Mouse (Mus musculus) MEL-GATA-1-ER (cell line): ENCODE data around the gene Galnt14.

ENCODE experiments used
- DNase-seq: peaks from one replicate; pipeline ENCODE4 v3.0.0-alpha.2; 2012; ENCODE audit warnings: low read depth; ENCODE audit errors: extremely low read depth

Galnt14 gene

DNA sequence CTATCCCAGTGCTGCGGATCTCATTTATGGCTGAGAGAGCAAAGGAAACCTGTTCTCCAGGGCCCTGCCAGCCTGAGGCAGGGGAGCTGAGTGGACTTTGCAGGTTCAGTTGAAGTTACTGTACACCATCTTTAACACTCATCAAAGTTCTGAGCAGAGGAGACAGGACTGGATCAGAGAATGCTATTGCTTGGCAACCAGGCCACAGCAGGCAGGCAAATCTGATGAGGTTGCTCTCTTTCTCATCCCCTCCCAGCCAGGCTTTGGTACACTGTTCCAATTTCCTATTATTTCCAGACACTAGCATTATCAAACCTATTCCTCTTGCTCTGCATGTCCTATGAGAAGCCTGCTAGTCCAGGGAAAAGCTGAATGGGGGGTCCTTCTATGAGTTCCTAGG lies 41.3 kb downstream of the Galnt14 start:
- DNase-seq: no peak

DNA sequence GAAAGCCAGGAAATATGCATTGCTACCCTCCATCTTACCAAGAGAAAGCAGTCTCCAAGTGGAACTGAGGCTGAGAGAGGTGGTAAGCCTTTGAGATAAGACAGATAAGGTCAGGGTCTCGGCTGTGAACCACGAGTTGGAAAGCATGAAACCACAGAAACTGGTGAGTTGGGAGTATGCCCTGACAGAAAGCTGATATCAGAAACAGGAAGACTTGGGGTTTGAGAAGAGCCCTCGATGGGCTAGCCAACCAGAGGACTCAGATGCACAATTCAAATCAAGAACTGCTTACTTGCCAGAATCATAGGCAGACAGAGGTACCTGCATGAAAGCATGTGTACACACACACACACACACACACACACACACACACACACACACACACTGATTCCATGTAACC lies 47.0 kb downstream of the Galnt14 start:
- no peak for DNase-seq

DNA sequence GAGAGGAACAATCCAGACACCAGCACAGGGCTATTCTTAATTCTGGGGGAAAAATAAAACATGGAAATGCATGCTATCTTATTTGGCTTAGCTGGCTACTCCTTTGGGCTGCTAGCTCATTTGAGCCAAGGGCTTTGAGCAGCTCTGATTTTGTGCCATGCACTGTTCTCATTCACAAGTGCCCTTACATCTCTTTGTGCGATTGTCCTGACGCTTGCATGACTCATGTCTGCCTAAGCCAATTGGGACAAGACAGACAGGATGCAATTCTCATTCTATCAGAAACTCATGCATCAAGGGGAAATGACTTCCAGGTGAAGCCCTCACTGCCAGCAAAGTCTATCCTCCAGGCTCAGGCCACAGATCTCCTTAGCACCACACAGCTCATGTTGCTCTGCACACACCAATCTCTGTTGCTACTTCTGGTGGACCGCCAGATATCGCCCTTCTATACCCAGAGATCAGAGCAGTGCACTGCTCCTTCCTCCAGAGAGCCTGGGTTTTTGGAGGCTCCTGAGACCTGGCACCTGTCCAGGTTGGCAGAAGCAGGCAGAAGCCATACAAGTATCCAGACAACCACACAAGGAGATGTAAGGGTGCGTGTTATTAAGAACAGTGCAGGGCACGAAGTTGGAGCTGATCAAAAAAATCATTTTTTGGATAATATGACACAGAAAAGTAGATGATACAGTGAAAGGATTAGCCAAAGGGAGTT lies 51.4 kb downstream of the Galnt14 start:
- DNase-seq: no peak

DNA sequence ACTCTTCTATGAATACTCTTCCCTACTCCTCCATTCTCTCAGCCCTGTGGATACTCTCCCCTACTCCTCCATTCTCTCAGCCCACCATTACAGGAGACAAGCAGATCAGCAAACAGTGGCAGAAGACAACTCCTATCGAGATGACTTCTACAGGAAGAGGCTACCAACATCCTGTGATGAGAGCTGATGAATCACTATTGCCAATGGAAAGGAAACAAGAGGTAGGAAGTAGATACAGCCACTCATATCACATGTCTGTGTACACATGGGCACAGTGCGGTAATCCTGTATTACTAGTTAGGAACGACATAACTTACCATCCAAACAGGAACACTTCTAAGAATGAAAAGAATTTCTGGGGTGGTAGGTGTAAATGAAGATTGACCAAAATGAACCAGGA lies 53.9 kb downstream of the Galnt14 start:
- no peak for DNase-seq

DNA sequence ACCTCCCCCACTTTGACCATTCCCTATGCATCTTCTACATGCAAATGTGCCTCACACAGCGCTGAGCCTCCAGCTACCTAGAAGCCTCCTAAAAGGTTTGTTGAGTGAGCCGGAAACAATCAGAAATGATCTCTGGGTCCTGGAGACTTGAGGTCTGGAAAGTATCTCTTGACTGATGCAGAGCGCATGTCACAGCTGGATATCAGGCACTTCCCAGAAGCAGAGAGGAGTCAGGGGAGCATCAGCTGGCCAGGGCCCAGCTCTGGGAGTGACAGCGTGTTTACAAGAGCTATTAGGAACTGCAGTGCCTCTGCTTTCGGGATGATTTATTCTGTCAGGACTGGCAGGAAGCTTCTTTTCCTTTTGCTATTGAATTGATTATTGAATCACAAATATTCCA lies 56.0 kb downstream of the Galnt14 start:
- DNase-seq: no peak

DNA sequence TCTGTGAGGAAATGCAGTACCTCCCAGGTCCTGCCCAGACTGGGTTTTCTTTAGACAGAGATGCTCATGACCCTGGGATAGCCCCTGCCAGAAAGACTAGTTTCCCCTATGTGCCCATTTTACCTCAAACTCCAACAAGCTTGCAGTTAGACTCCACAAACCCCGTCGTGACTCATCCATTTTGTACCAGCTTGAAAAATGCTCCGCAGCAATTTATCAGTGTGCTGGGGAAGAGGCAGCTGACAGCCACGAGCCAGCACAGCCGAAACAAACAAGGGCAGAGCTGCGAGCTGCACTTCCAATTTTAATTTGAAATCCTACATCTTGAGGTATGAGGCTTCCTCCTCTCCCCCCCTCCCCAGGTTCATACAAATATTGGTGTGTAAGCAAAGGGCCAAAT lies 60.9 kb downstream of the Galnt14 start:
- no peak for DNase-seq

DNA sequence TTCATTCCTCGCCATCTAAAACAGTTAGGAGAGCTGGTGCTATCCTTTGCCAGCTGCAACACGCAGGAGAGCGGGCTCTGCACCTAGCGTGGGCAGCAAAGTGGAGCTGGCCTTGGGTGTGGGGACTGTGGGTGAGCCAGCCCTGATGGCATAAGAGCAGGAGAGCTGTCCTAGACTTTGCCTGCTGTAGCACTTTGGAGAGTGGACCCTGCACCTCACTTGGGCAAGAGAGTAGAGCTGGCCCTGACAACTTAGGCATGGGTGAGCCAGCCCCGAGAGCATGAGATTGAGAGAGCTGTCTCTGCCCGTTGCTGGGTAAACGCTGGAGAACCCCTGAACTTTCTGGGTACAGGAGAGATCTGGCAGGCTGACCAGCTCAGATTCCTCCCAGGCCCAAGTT lies 68.6 kb downstream of the Galnt14 start:
- no peak for DNase-seq

DNA sequence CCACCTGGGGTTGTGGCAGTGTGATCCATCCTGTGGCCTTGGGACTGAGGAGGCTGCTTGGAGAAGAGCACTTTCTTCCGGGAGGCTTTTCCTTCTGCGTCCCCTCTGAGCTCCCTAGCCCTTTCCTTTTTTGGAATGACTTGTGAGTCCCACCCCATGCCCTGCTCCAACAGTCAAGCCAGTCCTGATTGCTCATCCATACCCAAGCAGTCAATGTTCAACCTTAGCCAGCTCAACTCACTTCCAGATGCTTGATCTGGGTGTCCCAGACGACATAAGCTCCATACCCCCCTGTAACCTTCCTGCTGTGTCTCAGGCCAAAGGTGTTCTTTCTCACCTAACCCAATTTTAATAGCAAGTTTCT lies 70.2 kb downstream of the Galnt14 start:
- no peak for DNase-seq

DNA sequence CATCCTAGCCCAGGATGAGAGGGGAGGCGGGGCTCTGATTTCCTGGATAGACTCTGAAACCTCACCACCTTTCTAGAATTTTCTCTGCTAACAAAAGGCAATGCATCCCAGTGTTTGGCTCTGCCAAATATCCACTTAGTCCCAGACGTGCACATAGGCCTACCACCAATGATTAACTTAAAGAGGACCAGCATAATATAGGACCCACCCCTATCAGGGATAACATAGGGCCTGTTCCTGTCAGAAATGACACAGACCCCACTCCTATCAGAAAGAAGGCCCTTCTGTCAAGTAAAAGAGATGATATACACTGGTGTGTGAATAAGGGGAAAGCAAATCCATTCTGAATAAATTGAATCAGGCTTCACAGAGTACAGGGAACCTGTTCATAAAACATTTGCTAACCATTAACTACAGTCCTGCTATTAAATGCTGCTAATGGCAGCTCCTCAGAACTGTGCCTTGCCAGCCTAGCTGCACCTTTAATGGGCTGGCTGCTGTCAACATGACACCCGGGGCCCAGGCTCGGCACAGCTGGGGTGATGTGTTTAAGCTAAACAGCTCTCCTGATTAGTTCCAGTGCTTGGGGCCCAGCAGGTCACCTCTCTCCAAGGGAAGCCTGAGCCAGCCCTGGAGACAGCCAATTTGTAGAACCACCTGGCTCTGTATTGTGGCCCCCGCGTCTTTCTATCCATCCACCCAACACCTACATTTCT lies 70.7 kb downstream of the Galnt14 start:
- no peak for DNase-seq

DNA sequence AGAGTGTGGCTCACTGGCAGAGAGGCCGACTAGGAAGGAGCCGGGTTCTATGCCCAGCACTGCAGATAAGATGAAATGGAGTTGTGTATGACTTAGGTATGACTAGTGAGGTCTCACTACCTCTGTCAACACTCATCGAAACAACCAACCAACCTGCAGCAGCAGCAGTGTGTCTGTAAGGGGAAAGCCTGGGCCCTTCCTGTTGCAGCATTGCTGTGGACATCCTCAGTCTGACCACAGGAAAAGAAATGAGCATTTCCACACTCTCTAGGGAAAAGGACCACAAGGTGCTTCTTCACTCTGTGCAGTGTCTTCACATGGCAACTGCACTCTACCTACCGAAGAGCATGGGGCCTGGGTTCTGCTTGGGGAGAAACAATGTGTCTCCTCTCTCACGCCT lies 73.3 kb downstream of the Galnt14 start:
- DNase-seq: no peak

DNA sequence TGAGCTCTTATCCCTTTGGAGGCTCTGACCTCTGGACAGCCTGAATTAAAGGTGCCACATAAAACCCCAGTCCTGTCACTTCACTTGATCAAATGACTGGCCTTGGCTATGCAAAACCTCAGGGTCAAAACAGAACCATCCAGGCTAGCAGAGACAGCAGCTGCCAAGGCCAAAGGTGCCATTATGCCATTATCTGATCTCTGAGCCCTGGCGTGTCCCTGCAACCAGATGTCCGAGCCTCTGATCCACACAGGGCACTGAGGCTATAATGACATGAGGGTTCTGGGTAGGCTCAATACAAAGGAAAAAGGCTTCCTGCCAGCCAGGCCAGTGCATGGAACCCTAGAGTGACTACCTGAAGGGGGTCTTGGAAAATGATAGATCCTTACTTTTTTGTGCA lies 75.4 kb downstream of the Galnt14 start:
- no peak for DNase-seq

DNA sequence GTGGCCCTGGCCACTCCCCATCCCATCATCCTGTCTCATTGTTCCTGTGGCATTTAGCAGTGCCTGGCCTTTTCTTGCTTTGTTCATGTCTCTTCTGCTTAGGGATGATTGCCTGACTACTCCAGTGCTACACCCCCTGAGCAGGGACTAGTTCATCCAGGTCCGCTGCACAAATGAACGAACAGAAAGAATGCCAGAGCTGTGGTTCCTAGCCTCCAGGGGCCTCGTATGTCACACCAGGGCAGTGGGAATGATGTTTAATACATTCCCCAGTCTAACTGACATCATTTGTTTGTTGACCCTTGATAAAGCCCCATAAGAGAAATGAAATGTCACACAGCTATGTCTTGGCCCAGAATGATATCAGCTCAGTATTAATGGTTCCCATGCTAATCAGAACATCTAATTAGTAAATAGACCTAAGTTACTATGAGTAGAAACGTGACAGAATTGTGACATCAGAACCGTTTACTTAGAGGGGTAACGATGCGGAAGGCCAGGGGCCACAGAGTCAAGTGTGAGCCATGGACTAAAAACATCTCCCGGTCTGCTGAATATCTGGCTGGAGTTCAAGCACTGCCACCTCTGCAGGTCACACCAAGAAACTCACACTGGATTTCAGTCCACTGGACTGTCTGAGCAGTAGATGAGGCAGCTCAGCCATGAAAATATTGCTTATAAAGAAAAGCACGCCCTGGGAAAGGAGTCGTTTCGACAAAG lies 76.1 kb downstream of the Galnt14 start:
- DNase-seq: no peak

DNA sequence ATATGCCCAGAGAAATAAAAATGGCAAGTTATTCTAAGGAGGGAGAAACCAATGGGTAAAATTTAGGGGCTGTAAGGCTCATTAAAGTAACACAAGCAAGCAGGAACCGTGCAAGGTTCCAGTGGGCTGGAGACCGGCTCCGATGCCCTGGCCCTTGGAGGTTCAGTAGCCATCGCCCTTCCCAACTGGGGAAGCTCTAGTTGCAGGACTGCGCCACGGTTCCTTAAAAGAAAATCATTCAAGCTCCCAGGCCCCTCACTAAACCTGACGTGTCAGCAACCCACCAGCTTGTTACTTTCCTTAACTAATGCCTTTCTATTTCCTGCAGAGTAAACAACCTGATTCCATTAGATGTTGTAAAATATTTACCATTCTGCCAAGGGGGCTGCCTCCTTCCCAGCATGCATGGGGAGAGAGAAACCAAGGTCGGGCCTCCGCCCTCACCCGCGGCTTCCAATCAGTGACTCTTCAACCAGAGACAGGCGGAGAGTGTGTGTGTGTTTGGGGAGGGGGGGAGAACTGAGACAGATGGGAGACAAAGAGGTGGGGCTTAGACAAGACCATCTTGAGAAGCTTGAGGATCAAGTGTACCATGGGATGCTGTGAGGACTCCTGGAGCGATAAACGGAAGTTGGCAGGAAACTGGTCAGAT lies 81.9 kb downstream of the Galnt14 start:
- DNase-seq: no peak

DNA sequence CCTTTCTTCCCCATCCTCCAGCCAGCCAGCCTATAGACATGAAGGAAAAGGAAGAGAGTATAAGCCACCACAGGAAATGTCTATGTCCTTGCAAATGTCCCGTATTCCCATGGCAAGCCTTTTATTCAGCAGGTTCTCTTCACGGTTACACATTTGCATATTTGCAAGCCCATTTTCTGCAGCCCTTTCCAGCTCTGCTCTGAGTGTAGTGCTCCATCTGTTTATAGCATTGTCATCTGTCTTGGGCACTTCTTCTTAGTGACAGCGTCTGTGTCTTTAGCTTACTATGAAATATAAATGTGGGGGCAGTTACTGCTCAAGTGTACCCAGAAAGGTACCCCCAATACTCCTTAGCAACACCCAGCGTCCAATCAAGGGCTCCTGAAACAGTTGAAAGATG lies 83.3 kb downstream of the Galnt14 start:
- DNase-seq: no peak

DNA sequence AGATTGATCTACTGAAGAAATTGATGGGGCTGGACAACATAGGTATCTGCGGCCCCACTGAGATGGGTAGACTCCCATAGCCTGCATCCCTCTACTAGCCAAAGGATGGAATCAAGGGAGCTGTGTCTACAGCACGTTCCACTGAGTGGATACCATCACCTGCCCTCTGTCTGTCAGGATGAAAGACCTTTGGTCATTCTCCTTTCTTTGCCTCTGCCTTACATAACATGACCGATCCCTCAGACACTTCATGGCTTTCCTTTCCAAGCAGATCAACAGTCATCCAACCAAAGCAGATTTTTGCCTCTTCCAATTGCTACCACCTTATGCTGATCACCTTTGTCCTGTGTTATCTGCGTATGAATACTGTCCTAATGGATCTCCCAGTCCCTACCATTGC lies 90.2 kb downstream of the Galnt14 start:
- DNase-seq: no peak

DNA sequence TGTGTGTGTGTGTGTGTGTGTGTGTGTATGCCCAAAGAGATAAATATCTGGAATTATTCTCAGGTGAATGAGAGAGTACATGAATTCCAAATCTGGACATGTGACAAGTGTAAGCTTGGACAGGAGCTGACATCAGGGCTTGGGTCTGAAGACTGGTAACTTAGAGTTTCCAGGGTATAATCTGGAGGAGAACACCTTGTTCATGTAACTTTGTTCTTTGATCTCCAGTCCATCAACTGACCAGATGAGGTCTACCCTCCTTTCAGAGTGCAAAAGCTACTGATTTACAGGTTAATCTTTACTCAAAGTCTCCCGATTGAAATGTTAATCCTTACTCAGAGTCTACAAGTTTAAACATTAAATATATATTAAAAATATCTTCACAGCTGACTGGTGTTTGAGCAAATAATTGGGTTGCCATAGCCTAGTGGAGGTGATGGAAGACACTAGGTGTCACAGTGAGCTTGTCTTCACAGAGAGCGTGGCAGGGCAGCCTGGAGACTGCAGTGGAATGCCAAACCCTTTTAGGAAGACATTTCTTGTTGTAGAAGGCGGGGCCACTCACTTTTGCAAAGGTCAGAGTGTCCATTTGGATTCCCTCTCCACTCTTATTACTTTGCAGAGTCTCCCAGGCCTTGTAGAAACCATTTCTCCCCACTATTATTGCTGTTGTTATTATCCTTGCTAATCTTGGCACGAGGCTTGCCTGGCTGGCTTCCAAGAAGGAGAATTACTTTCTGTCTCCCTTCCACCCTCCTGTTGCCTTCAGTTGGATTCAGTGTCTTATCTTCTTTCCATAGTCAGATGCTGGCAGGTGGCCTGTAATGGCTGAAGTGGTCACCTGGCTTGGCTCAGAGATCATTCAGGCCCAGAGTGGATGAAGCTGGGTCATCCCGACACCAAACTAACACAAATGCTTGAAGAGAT lies 107.4 kb downstream of the Galnt14 start:
- no peak for DNase-seq

DNA sequence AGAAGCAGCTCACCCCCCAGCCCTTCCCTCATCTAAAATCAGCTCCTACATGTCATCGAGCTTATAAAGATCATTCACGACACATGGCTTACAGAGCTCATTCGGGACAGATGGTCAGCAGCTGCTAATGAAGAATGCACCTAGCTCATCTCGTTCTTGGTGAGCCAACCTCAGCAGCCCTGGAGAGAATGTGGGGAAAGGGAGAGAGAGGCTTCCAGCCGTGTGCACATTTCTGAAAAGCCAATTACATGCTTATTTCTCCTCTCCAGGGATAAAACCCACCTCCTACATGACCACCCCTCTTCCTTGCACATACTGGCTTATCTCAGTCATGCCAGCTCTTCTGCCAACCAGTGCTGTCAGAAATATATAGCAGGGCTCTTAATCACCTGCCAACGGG lies 110.3 kb downstream of the Galnt14 start:
- DNase-seq: no peak

DNA sequence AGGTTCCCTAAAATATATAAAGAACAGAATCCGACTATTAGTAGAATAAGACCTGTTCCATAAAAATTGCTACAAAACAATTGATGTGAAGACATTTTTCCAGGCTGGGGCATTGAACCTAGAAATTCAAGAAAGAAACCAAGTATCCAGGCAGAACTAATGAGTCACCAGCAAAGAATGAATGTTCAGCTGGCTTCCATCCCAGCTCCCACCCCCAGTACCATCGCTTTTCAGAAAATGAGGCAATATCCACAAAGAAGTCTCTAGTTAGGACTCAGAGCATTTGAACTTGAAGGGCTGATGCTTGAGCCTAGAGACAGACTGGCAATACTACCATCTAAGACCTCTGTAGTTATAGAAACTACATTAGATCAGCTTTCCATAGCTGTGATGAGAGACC lies 118.2 kb downstream of the Galnt14 start:
- no peak for DNase-seq

DNA sequence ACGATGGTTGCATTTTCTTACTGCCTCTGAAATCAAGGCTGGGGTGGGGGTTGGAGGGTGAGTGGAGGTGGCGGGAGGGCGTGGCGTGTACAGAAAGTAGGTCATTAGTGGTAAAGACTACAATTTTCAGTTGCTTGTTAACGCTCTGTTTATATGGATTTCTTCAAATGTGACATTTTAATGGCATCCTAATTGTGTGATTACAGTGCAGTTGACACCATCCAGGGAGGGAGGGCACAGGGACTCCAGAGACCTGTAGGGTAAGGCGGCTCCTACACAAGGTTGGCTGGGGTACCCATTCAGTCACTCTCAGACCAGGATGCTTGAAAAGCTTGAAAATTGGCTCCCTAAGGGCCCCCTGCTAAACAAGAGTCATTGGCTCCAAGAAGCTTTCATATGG lies 122.7 kb downstream of the Galnt14 start:
- DNase-seq: no peak

DNA sequence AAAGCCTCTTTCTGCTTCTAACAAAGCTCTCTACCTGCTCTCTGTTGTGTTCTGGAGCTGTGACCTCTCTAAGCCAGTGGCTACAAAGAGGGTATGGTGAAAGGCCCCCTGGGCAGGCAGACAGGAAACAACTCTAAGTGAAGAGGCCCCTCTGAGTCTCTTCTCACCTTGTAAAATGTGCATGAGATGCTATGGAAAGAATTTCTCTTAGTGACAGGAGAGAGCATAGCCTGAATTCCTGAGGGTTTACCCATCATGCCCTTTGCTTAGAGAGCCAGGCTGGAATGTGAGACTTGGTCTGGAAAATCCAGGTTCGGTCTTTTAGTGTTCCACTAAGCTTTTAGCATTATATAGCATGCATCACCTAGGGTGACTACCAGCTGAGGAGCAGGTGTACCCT lies 136.1 kb downstream of the Galnt14 start:
- DNase-seq: no peak

DNA sequence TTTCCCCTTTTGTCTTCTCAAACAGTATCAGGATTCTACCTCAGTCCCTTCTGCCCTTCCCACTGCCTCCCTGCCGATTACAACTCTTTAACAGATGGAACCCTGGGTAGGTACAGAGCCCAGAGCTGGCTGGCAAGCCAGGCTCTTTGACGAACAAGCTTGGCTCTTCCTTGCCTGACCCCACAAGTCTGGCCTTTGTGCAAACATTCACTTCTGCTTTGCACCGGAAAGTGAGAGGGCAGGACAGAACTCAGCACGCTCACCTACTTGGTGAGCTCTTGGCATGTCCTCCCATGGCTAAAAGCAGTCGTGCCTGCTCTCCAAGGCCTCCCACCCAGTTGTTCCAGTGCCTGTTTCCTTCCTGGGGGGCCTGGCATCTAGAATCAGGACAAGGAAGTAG lies 137.4 kb downstream of the Galnt14 start:
- no peak for DNase-seq
